7 mouse cellular contexts compared by ENCODE assay signal in the genomic region with DNA sequence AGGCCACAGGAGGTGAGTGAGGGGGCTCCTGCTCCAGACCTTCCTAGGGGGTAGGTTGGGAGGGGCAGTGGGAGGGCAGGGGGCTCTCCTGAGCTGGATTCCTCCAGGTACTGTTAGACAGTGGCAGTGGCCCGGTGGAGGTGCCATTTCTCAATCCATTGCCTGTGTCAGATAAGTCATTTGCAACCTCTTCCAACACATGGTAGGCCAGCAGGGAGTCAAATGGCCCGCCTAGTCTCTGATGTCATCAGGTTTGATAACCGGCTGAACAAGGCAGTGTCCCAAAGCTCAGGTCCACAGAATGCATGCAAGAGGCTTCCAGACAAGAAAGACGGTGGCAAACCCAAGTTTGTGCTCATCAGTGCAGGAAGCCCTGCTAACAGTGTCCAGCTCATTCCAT. TPM values are rescaled to one million over a fixed set of nuclear protein-coding genes. Genes with fewer than 3 reads are reported as not detected.
DNase-seq lines count a peak whose midpoint lies in the region; ATAC-seq and TF ChIP-seq lines count a peak whose summit lies in the region.

No protein-coding gene starts in this region.

- DNase-seq in liver, embryonic 14.5 days (ENCODE audit: low read depth in 3 of 3, low spot score in 3 of 3) = peak in 2 of 3 experiments; percentile 39 to 42
- no peak for DNase-seq in right cerebral cortex, postnatal 14 days
- DNase-seq in thymus, adult 2 months = no peak

- H3K27me3 ChIP-seq in E14TG2a.4 (ENCODE audit: insufficient read depth, low read length) (peaks cover 58% of the 10 kb centered on the region), ES-Bruce4 (ENCODE audit: control insufficient read depth, insufficient read depth, low read length, poor library complexity, severe bottlenecking) (peaks cover 14% of the 10 kb centered on the region)
- peaks cover 42% of the 10 kb centered on the region; the same call in 1 of the 2 replicates for H3K27me3 ChIP-seq in forebrain, embryonic 15.5 days
- H3K27me3 ChIP-seq in liver, embryonic 14.5 days (ENCODE audit: control insufficient read depth, insufficient read depth, low read length) = peaks cover 35% of the 10 kb centered on the region
- H3K27me3 ChIP-seq in stomach, embryonic 14.5 days (ENCODE audit: control insufficient read depth, insufficient read depth, low read length) = peaks cover 31% of the 10 kb centered on the region
- H3K27me3 ChIP-seq in thymus, adult 2 months (ENCODE audit: control insufficient read depth, insufficient read depth, low read length) = peaks cover 17% of the 10 kb centered on the region

- 23% methylated on average over 4 of the region's 4 CpGs for WGBS in forebrain, embryonic 15.5 days
- 11% methylated on average over 4 of the region's 4 CpGs for WGBS in liver, embryonic 14.5 days (ENCODE audit: insufficient replicate concordance)
- 17% methylated on average over 4 of the region's 4 CpGs for WGBS in stomach, embryonic 14.5 days
- 71% methylated on average over 4 of the region's 4 CpGs for WGBS in thymus, adult 2 months

- no peak overlapping the region for H3K27ac ChIP-seq in ES-Bruce4 (ENCODE audit: insufficient read depth, low read length)
- no peak overlapping the region for H3K27ac ChIP-seq in forebrain, embryonic 15.5 days (replicated peaks)
- H3K27ac ChIP-seq in liver, embryonic 14.5 days = no peak overlapping the region
- no peak overlapping the region for H3K27ac ChIP-seq in stomach, embryonic 14.5 days (ENCODE audit: low read length)
- H3K27ac ChIP-seq in thymus, adult 2 months (ENCODE audit: control insufficient read depth, insufficient read depth, low read length) = no peak overlapping the region

- no peak for ATAC-seq in forebrain, embryonic 15.5 days (replicated peaks)
- ATAC-seq in liver, embryonic 14.5 days (ENCODE audit: insufficient read depth) = peak; percentile 59; the same call in 1 of the 2 replicates
- no peak for ATAC-seq in stomach, embryonic 14.5 days (ENCODE audit: insufficient number of reproducible peaks, insufficient read depth, low FRiP score, low read depth)

- 0 out of 2 replicates have a peak, but pooled peaks cover 4% of the 10 kb centered on the region for H3K36me3 ChIP-seq in E14TG2a.4 (ENCODE audit: insufficient read depth, low read length)
- H3K36me3 ChIP-seq in ES-Bruce4 (ENCODE audit: control insufficient read depth, insufficient read depth, low read length, poor library complexity, severe bottlenecking) = no peaks in the 10 kb centered on the region
- H3K36me3 ChIP-seq in forebrain, embryonic 15.5 days = no peaks in the 10 kb centered on the region
- no peaks in the 10 kb centered on the region for H3K36me3 ChIP-seq in liver, embryonic 14.5 days (replicated peaks; ENCODE audit: control insufficient read depth, insufficient read depth, low read depth)
- no peaks in the 10 kb centered on the region for H3K36me3 ChIP-seq in stomach, embryonic 14.5 days (ENCODE audit: control insufficient read depth, insufficient read depth, low read length)
- no peaks in the 10 kb centered on the region for H3K36me3 ChIP-seq in thymus, adult 2 months (ENCODE audit: control insufficient read depth, insufficient read depth, low read length)

- H3K4me2 ChIP-seq in forebrain, embryonic 15.5 days (replicated peaks) = peak overlapping the region; percentile 95
- H3K4me2 ChIP-seq in liver, embryonic 14.5 days (ENCODE audit: low read depth) = peak overlapping the region; percentile 86
- peak overlapping the region; percentile 98 for H3K4me2 ChIP-seq in stomach, embryonic 14.5 days (replicated peaks; ENCODE audit: low read depth, low read length)

- peak overlapping the region; percentile 81 for H3K9ac ChIP-seq in ES-Bruce4 (ENCODE audit: low read depth, poor library complexity, severe bottlenecking)
- H3K9ac ChIP-seq in forebrain, embryonic 15.5 days (replicated peaks) = peak overlapping the region; percentile 46; the same call in 1 of the 2 replicates
- peak overlapping the region; percentile 40; the same call in 1 of the 2 replicates for H3K9ac ChIP-seq in liver, embryonic 14.5 days (replicated peaks)
- no peak overlapping the region for H3K9ac ChIP-seq in stomach, embryonic 14.5 days (replicated peaks; ENCODE audit: low read depth, low read length)

- no peak for TF ChIP-seq POLR2A in ES-Bruce4 (IDR thresholded peaks at IDR 0.05; ENCODE audit: insufficient read depth, low read length)
- TF ChIP-seq POLR2A in thymus, adult 2 months (IDR thresholded peaks at IDR 0.05; ENCODE audit: control insufficient read depth, extremely low read depth, insufficient read depth, low read length, poor library complexity) = no peak

- TF ChIP-seq EP300 in ES-Bruce4 (IDR thresholded peaks at IDR 0.05; ENCODE audit: insufficient read depth, low read depth, low read length) = no peak
- TF ChIP-seq EP300 in liver, embryonic 14.5 days (IDR thresholded peaks at IDR 0.05; ENCODE audit: low read depth) = no peak

- H3K9me3 ChIP-seq in E14TG2a.4 (ENCODE audit: low read length) = no peaks in the 10 kb centered on the region; the same call in 1 of the 2 replicates
- H3K9me3 ChIP-seq in ES-Bruce4 (replicated peaks; ENCODE audit: control insufficient read depth, insufficient read depth, low read length, poor library complexity, severe bottlenecking) = no peaks in the 10 kb centered on the region
- H3K9me3 ChIP-seq in forebrain, embryonic 15.5 days = no peaks in the 10 kb centered on the region
- H3K9me3 ChIP-seq in liver, embryonic 14.5 days (ENCODE audit: control insufficient read depth, low read length) = no peaks in the 10 kb centered on the region
- no peaks in the 10 kb centered on the region for H3K9me3 ChIP-seq in stomach, embryonic 14.5 days (ENCODE audit: control insufficient read depth, low read depth, low read length)

- H3K4me3 ChIP-seq in E14TG2a.4 (replicated peaks; ENCODE audit: low read length) = peak overlapping the region; percentile 83
- peak overlapping the region; percentile 76 for H3K4me3 ChIP-seq in ES-Bruce4 (ENCODE audit: low read depth, low read length)
- peak overlapping the region; percentile 54 for H3K4me3 ChIP-seq in forebrain, embryonic 15.5 days
- peak overlapping the region; percentile 34 to 54; a peak in 3 of 4 replicates for H3K4me3 ChIP-seq in liver, embryonic 14.5 days (ENCODE audit: insufficient read depth in 1 of 2, low read depth in 2 of 2, low read length in 2 of 2)
- peak overlapping the region; percentile 48 for H3K4me3 ChIP-seq in stomach, embryonic 14.5 days (ENCODE audit: low read depth, low read length)
- no peak overlapping the region for H3K4me3 ChIP-seq in thymus, adult 2 months (ENCODE audit: control insufficient read depth, insufficient read depth, low read length)

- H3K4me1 ChIP-seq in E14TG2a.4 (replicated peaks; ENCODE audit: low read depth, low read length) (peaks cover 53% of the 10 kb centered on the region), ES-Bruce4 (ENCODE audit: control insufficient read depth, insufficient read depth, low read length) (peaks cover 6% of the 10 kb centered on the region)
- H3K4me1 ChIP-seq in forebrain, embryonic 15.5 days = peaks cover 18% of the 10 kb centered on the region
- peaks cover 3 to 9% of the 10 kb centered on the region in 2 experiments for H3K4me1 ChIP-seq in liver, embryonic 14.5 days (replicated peaks; ENCODE audit: control insufficient read depth in 2 of 2, insufficient read depth in 2 of 2, low read length in 1 of 2)
- peaks cover 10% of the 10 kb centered on the region; the same call in 1 of the 2 replicates for H3K4me1 ChIP-seq in stomach, embryonic 14.5 days (ENCODE audit: control insufficient read depth, insufficient read depth, low read length)
- H3K4me1 ChIP-seq in thymus, adult 2 months (replicated peaks; ENCODE audit: control insufficient read depth, insufficient read depth, low read length) = peaks cover 10% of the 10 kb centered on the region

- no peak for TF ChIP-seq CTCF in E14TG2a.4 (conservative IDR thresholded peaks at IDR 0.05; ENCODE audit: low read length)
- TF ChIP-seq CTCF in ES-Bruce4 (IDR thresholded peaks at IDR 0.05; ENCODE audit: low read depth, low read length) = no peak
- TF ChIP-seq CTCF in liver, embryonic 14.5 days (IDR thresholded peaks at IDR 0.05; ENCODE audit: low read depth) = no peak
- no peak for TF ChIP-seq CTCF in thymus, adult 2 months (IDR thresholded peaks at IDR 0.05; ENCODE audit: borderline replicate concordance, control insufficient read depth, extremely low read depth, insufficient read depth, low read length, poor library complexity)

RNA-seq across cellular contexts. Expression of gene Pak6, which starts 14.7 kb away (rescaled TPM):
- 2.1 and 2.3 TPM in 2 replicates for polyA plus RNA-seq in ES-Bruce4 (2011; ENCODE audit: insufficient read depth, insufficient read length, low read depth, missing spikeins)
- polyA plus RNA-seq in forebrain, embryonic 15.5 days (2015; fragmentation: Nextera tagmentation; extraction: Ambion mirVana) = 27.8 and 29.2 TPM in 2 replicates
- polyA plus RNA-seq in liver, embryonic 14.5 days (2012; rRNA removed) = 0.48 and 0.60 TPM in 2 replicates
- polyA plus RNA-seq in liver, embryonic 14.5 days (2014; fragmentation: Nextera tagmentation; extraction: Ambion mirVana) = 0.17 and 0.68 TPM in 2 replicates
- 3.0 and 3.3 TPM in 2 replicates for polyA plus RNA-seq in stomach, embryonic 14.5 days (2014; fragmentation: Nextera tagmentation; extraction: Ambion mirVana)
- 4.3 and 4.7 TPM in 2 replicates for polyA plus RNA-seq in thymus, adult 2 months (2012; rRNA removed)

RNA-seq across cellular contexts. Expression of gene Ankrd63, which starts 25.9 kb away (rescaled TPM):
- not detected in 2 replicates for polyA plus RNA-seq in ES-Bruce4 (2011; ENCODE audit: insufficient read depth, insufficient read length, low read depth, missing spikeins)
- 0.43 and 0.48 TPM in 2 replicates for polyA plus RNA-seq in forebrain, embryonic 15.5 days (2015; fragmentation: Nextera tagmentation; extraction: Ambion mirVana)
- polyA plus RNA-seq in liver, embryonic 14.5 days (2012; rRNA removed) = 0.03 and 0.07 TPM in 2 replicates
- 0.03 TPM in 1 of 2 replicates, not detected in the other for polyA plus RNA-seq in liver, embryonic 14.5 days (2014; fragmentation: Nextera tagmentation; extraction: Ambion mirVana)
- 0.07 TPM in 1 of 2 replicates, not detected in the other for polyA plus RNA-seq in stomach, embryonic 14.5 days (2014; fragmentation: Nextera tagmentation; extraction: Ambion mirVana)
- 0.20 and 0.27 TPM in 2 replicates for polyA plus RNA-seq in thymus, adult 2 months (2012; rRNA removed)

RNA-seq across cellular contexts. Expression of gene Plcb2, which starts 50.4 kb away (rescaled TPM):
- not detected in 2 replicates for polyA plus RNA-seq in ES-Bruce4 (2011; ENCODE audit: insufficient read depth, insufficient read length, low read depth, missing spikeins)
- 0.63 and 0.69 TPM in 2 replicates for polyA plus RNA-seq in forebrain, embryonic 15.5 days (2015; fragmentation: Nextera tagmentation; extraction: Ambion mirVana)
- polyA plus RNA-seq in liver, embryonic 14.5 days (2012; rRNA removed) = 2.6 and 3.1 TPM in 2 replicates
- 1.5 and 1.7 TPM in 2 replicates for polyA plus RNA-seq in liver, embryonic 14.5 days (2014; fragmentation: Nextera tagmentation; extraction: Ambion mirVana)
- 1.3 and 2.0 TPM in 2 replicates for polyA plus RNA-seq in stomach, embryonic 14.5 days (2014; fragmentation: Nextera tagmentation; extraction: Ambion mirVana)
- polyA plus RNA-seq in thymus, adult 2 months (2012; rRNA removed) = 79.9 and 94.4 TPM in 2 replicates

Comparison
In these comparisons a context has a peak if more than half of its experiments do, and no peak if none do; other contexts are left out.
1. DNase-seq: peak in liver, embryonic 14.5 days (2 of 3); none in right cerebral cortex, postnatal 14 days (single experiment) and thymus, adult 2 months (single experiment).
2. RNA of gene Plcb2, which starts 50.4 kb away (polyA plus RNA-seq): 79.9 to 94.4 TPM in thymus, adult 2 months; 1.5 to 3.1 TPM in liver, embryonic 14.5 days, 1.3 to 2.0 TPM in stomach, embryonic 14.5 days, 0.63 to 0.69 TPM in forebrain, embryonic 15.5 days and not detected in ES-Bruce4; every median in the first group is over 10 times any median in the second.
3. Peak in every context shown above with its lines, with median percentiles within 50 percentile points of each other: H3K4me2 ChIP-seq.